Comparison of ENCODE assay signal across 27 mouse cellular contexts in the genomic region with DNA sequence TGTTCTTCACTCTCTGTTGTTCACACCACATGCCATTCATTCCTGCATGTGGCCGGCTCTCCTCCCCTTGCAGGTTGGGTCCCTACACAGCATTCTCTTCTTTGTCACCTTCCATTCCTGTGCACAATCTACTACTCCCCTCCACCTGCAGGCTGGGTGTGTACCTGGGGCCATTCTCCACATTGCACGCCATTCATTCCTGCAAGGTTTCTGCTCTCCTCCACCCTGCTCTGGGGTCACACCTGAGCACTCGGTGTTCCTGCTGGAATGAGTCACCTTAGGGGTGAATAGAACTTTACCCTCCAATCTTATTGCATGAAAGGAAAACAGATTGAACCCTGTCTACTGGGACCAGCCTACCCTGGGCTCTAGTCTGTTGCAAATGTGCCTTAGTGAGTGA.
DNase-seq lines count a peak whose midpoint lies in the region; ATAC-seq and TF ChIP-seq lines count a peak whose summit lies in the region.
"Had no signal": no experiment of that assay in that cellular context is flagged by ENCODE, and none has a peak within 500 bp of the region (broad histone marks: within the 10 kb centered on the region; RNA-seq: fewer than 3 reads in every experiment).

No protein-coding gene starts in this region.

- TF ChIP-seq CTCF in lung, postnatal 0 days (IDR thresholded peaks at IDR 0.05), result no peak
- TF ChIP-seq CTCF in small intestine, adult 2 months (IDR thresholded peaks at IDR 0.05; ENCODE audit: extremely low read depth, insufficient read length, insufficient replicate concordance, low read depth, low read length), result no peak
- TF ChIP-seq CTCF in midbrain, postnatal 0 days (IDR thresholded peaks at IDR 0.05), result no peak

- no peak overlapping the region for H3K27ac ChIP-seq in lung, postnatal 0 days (ENCODE audit: low read length)
- peak overlapping the region; percentile 39 for H3K27ac ChIP-seq in small intestine, adult 2 months (ENCODE audit: insufficient read depth, low read depth, low read length)
- no peak overlapping the region for H3K27ac ChIP-seq in midbrain, postnatal 0 days (ENCODE audit: low read depth, low read length)
- H3K27ac ChIP-seq: heart, embryonic 10.5 days; heart, embryonic 15.5 days; hindbrain, embryonic 12.5 days; hindbrain, postnatal 0 days; limb, embryonic 12.5 days; liver, embryonic 15.5 days; lung, embryonic 15.5 days; macrophage; midbrain, embryonic 13.5 days had no signal

- 62% methylated on average over 3 of the region's 3 CpGs for WGBS in lung, postnatal 0 days
- WGBS in small intestine, adult 2 months, result 26% methylated on average over 3 of the region's 3 CpGs
- 89% methylated on average over 3 of the region's 3 CpGs for WGBS in midbrain, postnatal 0 days

- H3K9ac ChIP-seq in lung, postnatal 0 days (replicated peaks; ENCODE audit: low read depth), result no peak overlapping the region
- no peak overlapping the region for H3K9ac ChIP-seq in midbrain, postnatal 0 days (replicated peaks; ENCODE audit: low read length, poor library complexity, severe bottlenecking)
- H3K9ac ChIP-seq: heart, embryonic 15.5 days; hindbrain, embryonic 12.5 days; limb, embryonic 12.5 days; liver, embryonic 15.5 days; lung, embryonic 15.5 days; midbrain, embryonic 13.5 days had no signal

- no peak overlapping the region for H3K4me3 ChIP-seq in lung, postnatal 0 days (ENCODE audit: low read depth, low read length)
- no peak overlapping the region for H3K4me3 ChIP-seq in small intestine, adult 2 months (ENCODE audit: low read depth, low read length)
- no peak overlapping the region for H3K4me3 ChIP-seq in midbrain, postnatal 0 days (ENCODE audit: low read depth, low read length)
- H3K4me3 ChIP-seq: erythroblast, embryonic 14.5 days; heart, embryonic 10.5 days; heart, embryonic 15.5 days; hindbrain, embryonic 12.5 days; limb, embryonic 12.5 days; liver, embryonic 15.5 days; lung, embryonic 15.5 days; midbrain, embryonic 13.5 days had no signal

- no peak for TF ChIP-seq POLR2A in small intestine, adult 2 months (IDR thresholded peaks at IDR 0.05; ENCODE audit: low read depth, low read length)

- peak; percentile 75 for ATAC-seq in lung, postnatal 0 days
- ATAC-seq in midbrain, postnatal 0 days (ENCODE audit: low FRiP score), result no peak
- ATAC-seq: CD4-positive, CD25-positive, alpha-beta regulatory T cell, adult 4 months; hindbrain, postnatal 0 days; midbrain, embryonic 13.5 days had no signal

- H3K27me3 ChIP-seq in lung, postnatal 0 days (replicated peaks; ENCODE audit: insufficient read depth, low read length), result no peaks in the 10 kb centered on the region
- no peaks in the 10 kb centered on the region for H3K27me3 ChIP-seq in small intestine, adult 2 months (ENCODE audit: control insufficient read depth, insufficient read depth, low read length)
- H3K27me3 ChIP-seq in midbrain, postnatal 0 days (ENCODE audit: insufficient read depth, low read length), result no peaks in the 10 kb centered on the region
- H3K27me3 ChIP-seq: heart, embryonic 15.5 days; limb, embryonic 12.5 days; liver, embryonic 15.5 days; lung, embryonic 15.5 days; midbrain, embryonic 13.5 days had no signal

- intact Hi-C loops in left cerebral cortex, postnatal 10 days (cut with DNase I), result no loop called here

- no peak overlapping the region; the same call in 1 of the 2 replicates for H3K4me2 ChIP-seq in lung, postnatal 0 days (replicated peaks; ENCODE audit: low read depth, low read length)
- no peak overlapping the region for H3K4me2 ChIP-seq in midbrain, postnatal 0 days (ENCODE audit: low read depth, low read length, poor library complexity, severe bottlenecking)
- H3K4me2 ChIP-seq: heart, embryonic 15.5 days; hindbrain, embryonic 12.5 days; limb, embryonic 12.5 days; liver, embryonic 15.5 days; lung, embryonic 15.5 days; midbrain, embryonic 13.5 days had no signal

- peak; percentile 37 for DNase-seq in lung, postnatal 0 days (ENCODE audit: low spot score)
- DNase-seq in lung, postnatal 25 days (ENCODE audit: low spot score), result no peak
- DNase-seq in ZHBTc4 (ENCODE audit: low read depth, low spot score), result peak; percentile 50
- DNase-seq in midbrain, postnatal 0 days (ENCODE audit: low spot score), result no peak
- DNase-seq in layer of hippocampus, postnatal 10 days (ENCODE audit: low spot score in 2 of 2), result no peak
- DNase-seq in left cerebral cortex, postnatal 10 days (ENCODE audit: extremely low spot score in 1 of 2, low spot score in 2 of 2), result no peak
- DNase-seq: adrenal gland, postnatal 10 days; cerebellum, adult 11-12 months; cerebellum, postnatal 14 days; gastrocnemius, postnatal 25 days; heart, adult 11 months; heart, postnatal 36 days; kidney, adult 18-20 months; layer of hippocampus, adult 9-11 months; thymus, postnatal 4 days had no signal

- peaks cover 12% of the 10 kb centered on the region; the same call in 1 of the 2 replicates for H3K4me1 ChIP-seq in lung, postnatal 0 days (ENCODE audit: insufficient read depth, low read depth, low read length)
- peaks cover 23% of the 10 kb centered on the region for H3K4me1 ChIP-seq in small intestine, adult 2 months (ENCODE audit: control insufficient read depth, insufficient read depth, insufficient read length, low read length)
- 0 out of 2 replicates have a peak, but pooled peaks cover 4% of the 10 kb centered on the region for H3K4me1 ChIP-seq in midbrain, postnatal 0 days (ENCODE audit: insufficient read depth, low read length)
- H3K4me1 ChIP-seq: heart, embryonic 15.5 days; liver, embryonic 15.5 days; midbrain, embryonic 13.5 days had no signal

- no peaks in the 10 kb centered on the region for H3K9me3 ChIP-seq in lung, postnatal 0 days (ENCODE audit: low read length)
- H3K9me3 ChIP-seq in midbrain, postnatal 0 days (ENCODE audit: low read length), result no peaks in the 10 kb centered on the region
- H3K9me3 ChIP-seq: heart, embryonic 10.5 days; heart, embryonic 15.5 days; hindbrain, embryonic 12.5 days; limb, embryonic 12.5 days; liver, embryonic 15.5 days; lung, embryonic 15.5 days; midbrain, embryonic 13.5 days had no signal

- H3K36me3 ChIP-seq in lung, postnatal 0 days (ENCODE audit: insufficient read depth, low read length), result no peaks in the 10 kb centered on the region
- H3K36me3 ChIP-seq in small intestine, adult 2 months (ENCODE audit: control insufficient read depth, insufficient read depth, low read length), result no peaks in the 10 kb centered on the region
- peaks cover 8% of the 10 kb centered on the region; the same call in 1 of the 2 replicates for H3K36me3 ChIP-seq in midbrain, postnatal 0 days (ENCODE audit: insufficient read depth, low read length)
- H3K36me3 ChIP-seq: heart, embryonic 10.5 days; heart, embryonic 15.5 days; hindbrain, embryonic 12.5 days; limb, embryonic 12.5 days; liver, embryonic 15.5 days; lung, embryonic 15.5 days; midbrain, embryonic 13.5 days had no signal

- peak; percentile 94 for TF ChIP-seq EP300 in lung, postnatal 0 days (IDR thresholded peaks at IDR 0.05)

Comparison
In these comparisons a context has a peak if more than half of its experiments do, and no peak if none do; other contexts are left out.
1. DNase-seq: peak in lung, postnatal 0 days (single experiment) and ZHBTc4 (single experiment); none in lung, postnatal 25 days (single experiment), midbrain, postnatal 0 days (single experiment), layer of hippocampus, postnatal 10 days (0 of 2) and left cerebral cortex, postnatal 10 days (0 of 2).